Comparison of ENCODE assay signal across 8 mouse cellular contexts in genomic region chr6:128063501-128063900, GRCm38 (mm10).
A peak's percentile ranks its signal among the peaks of the same experiment; 100 is the strongest.
DNase-seq lines count a peak whose midpoint lies in the region; ATAC-seq and TF ChIP-seq lines count a peak whose summit lies in the region.
"Had no signal": no experiment of that assay in that cellular context is flagged by ENCODE, and none has a peak within 500 bp of the region (broad histone marks: within the 10 kb centered on the region; RNA-seq: fewer than 3 reads in every experiment).

No protein-coding gene starts in this region.

- peaks cover 15% of the 10 kb centered on the region for H3K4me1 ChIP-seq in midbrain, embryonic 15.5 days

- H3K4me3 ChIP-seq in left cerebral cortex, adult 2 months: no peak overlapping the region
- no peak overlapping the region for H3K4me3 ChIP-seq in midbrain, embryonic 15.5 days

- H3K9ac ChIP-seq in midbrain, embryonic 15.5 days: no peak overlapping the region

- no peak for DNase-seq in left cerebral cortex, adult 2 months (ENCODE audit: extremely low spot score in 1 of 2, low spot score in 2 of 2)
- DNase-seq in left cerebral cortex, postnatal 10 days (ENCODE audit: extremely low spot score in 1 of 2, low spot score in 2 of 2): no peak
- peak; percentile 60 for DNase-seq in NIH3T3 (ENCODE audit: low read depth)
- DNase-seq in brain, embryonic 14.5 days (ENCODE audit: low read depth): no peak
- peak; percentile 59 for DNase-seq in kidney, postnatal 14 days
- peak; percentile 12 for DNase-seq in splenic B cell, adult 2 months (ENCODE audit: low read depth, low spot score)

- H3K27me3 ChIP-seq in splenic B cell, adult 2 months (ENCODE audit: control insufficient read depth, insufficient read depth, low read length, poor library complexity, severe bottlenecking): no peaks in the 10 kb centered on the region
- H3K27me3 ChIP-seq in midbrain, embryonic 15.5 days (replicated peaks): no peaks in the 10 kb centered on the region

- 100% methylated on average over 1 of the region's 1 CpGs for WGBS in midbrain, embryonic 15.5 days

- no peaks in the 10 kb centered on the region for H3K36me3 ChIP-seq in splenic B cell, adult 2 months (ENCODE audit: control insufficient read depth, insufficient read depth, low read length, poor library complexity, severe bottlenecking)
- H3K36me3 ChIP-seq in midbrain, embryonic 15.5 days (replicated peaks): no peaks in the 10 kb centered on the region

- intact Hi-C loops in left cerebral cortex, adult 2 months (cut with DNase I): no loop called here
- intact Hi-C loops in left cerebral cortex, postnatal 10 days (cut with DNase I): no loop called here

- TF ChIP-seq POLR2A in brain, embryonic 14.5 days (IDR thresholded peaks at IDR 0.05; ENCODE audit: borderline replicate concordance, extremely low read depth, insufficient read depth, insufficient read length, poor library complexity, severe bottlenecking): no peak

- TF ChIP-seq CTCF in left cerebral cortex, adult 2 months (IDR thresholded peaks at IDR 0.05): peak; percentile 74
- TF ChIP-seq CTCF in brain, embryonic 14.5 days (IDR thresholded peaks at IDR 0.05; ENCODE audit: borderline replicate concordance, extremely low read depth, insufficient read depth, insufficient read length): peak; percentile 60; the same call in 1 of the 2 replicates

- ATAC-seq in midbrain, embryonic 15.5 days (replicated peaks): no peak

- H3K27ac ChIP-seq in left cerebral cortex, adult 2 months: no peak overlapping the region
- H3K27ac ChIP-seq in midbrain, embryonic 15.5 days: no peak overlapping the region
- H3K27ac ChIP-seq: macrophage had no signal

- H3K9me3 ChIP-seq in midbrain, embryonic 15.5 days: no peaks in the 10 kb centered on the region

- no peak overlapping the region for H3K4me2 ChIP-seq in midbrain, embryonic 15.5 days

Comparison
In these comparisons a context has a peak if more than half of its experiments do, and no peak if none do; other contexts are left out.
1. DNase-seq: peak in NIH3T3 (single experiment), kidney, postnatal 14 days (single experiment) and splenic B cell, adult 2 months (single experiment); none in left cerebral cortex, adult 2 months (0 of 2), left cerebral cortex, postnatal 10 days (0 of 2) and brain, embryonic 14.5 days (single experiment).